Mouse (Mus musculus): ENCODE measurements around the gene Kdm4b. TPM values are rescaled to one million over a fixed set of nuclear protein-coding genes. Genes with fewer than 3 reads are reported as not detected.

Gene Kdm4b
- total RNA-seq, 4 experiments from 2014 or later, result 66.8 to 85.2 (median 76.9) TPM

DNA sequence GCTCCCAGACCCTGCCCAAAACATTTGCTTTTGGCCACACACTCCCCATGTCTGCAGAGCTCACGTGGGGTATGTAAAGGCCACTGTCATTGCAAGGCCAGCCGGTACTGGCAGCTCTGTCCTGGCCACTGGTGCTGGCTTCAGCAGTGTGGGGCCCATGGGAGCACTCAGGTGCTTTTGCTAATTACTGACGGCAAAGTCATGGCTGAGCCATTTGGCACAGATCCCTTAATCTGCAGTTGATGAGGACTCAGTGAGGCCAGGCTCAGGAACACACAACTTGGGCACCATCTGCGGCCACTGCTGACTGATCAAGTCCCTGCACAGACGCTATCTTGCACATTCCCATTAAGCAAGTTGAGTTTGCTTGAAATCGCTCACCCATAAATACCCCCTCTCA, 59.0 kb downstream of the Kdm4b start:
- no peak for DNase-seq (ENCODE audit: low spot score in 2 of 2)

DNA sequence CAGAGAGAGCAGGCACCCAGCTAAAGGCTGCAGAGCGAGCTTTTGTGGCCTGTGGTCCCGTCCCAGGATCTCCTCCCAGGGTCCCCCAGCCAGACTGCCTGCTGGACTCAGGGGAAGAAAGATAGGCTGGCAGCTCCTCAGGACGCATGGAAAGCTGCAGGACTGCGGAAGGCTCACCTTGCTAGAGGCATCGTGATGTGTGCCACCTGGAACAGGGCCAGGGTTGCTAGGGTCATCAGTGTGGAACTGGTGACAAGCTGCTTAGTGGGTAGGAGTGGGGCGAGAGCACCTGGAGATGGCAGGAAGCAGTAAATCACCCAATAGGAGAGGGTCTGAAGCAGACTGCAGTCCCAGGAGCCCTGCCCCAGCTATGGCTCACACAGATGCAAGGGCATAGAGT, 61.8 kb downstream of the Kdm4b start:
- DNase-seq (ENCODE audit: low spot score in 2 of 2), result no peak

- no peak for DNase-seq (ENCODE audit: low spot score in 2 of 2)
These were observed 67.4 kb downstream of the Kdm4b start for GRCm38 (mm10) chr17:56393238-56393637.

GRCm38 (mm10) chr17:56393889-56394288, 68.0 kb downstream of the Kdm4b start:
- DNase-seq (ENCODE audit: low spot score in 2 of 2), result no peak

GRCm38 (mm10) chr17:56396051-56396450, 70.2 kb downstream of the Kdm4b start:
- DNase-seq (ENCODE audit: low spot score in 2 of 2), result no peak

GRCm38 (mm10) chr17:56400221-56400620, 74.4 kb downstream of the Kdm4b start:
- DNase-seq (ENCODE audit: low spot score in 2 of 2), result no peak

- no peak for DNase-seq (ENCODE audit: low spot score in 2 of 2)
These were observed 75.2 kb downstream of the Kdm4b start for GRCm38 (mm10) chr17:56401051-56401521.

GRCm38 (mm10) chr17:56405341-56405740, 79.5 kb downstream of the Kdm4b start:
- DNase-seq (ENCODE audit: low spot score in 2 of 2), result no peak

- DNase-seq (ENCODE audit: low spot score in 2 of 2), result no peak
These were observed 80.3 kb downstream of the Kdm4b start for GRCm38 (mm10) chr17:56405856-56406840.

GRCm38 (mm10) chr17:56406878-56407277, 81.0 kb downstream of the Kdm4b start:
- DNase-seq (ENCODE audit: low spot score in 2 of 2), result no peak

GRCm38 (mm10) chr17:56407379-56407778, 81.5 kb downstream of the Kdm4b start:
- no peak for DNase-seq (ENCODE audit: low spot score in 2 of 2)

- DNase-seq (ENCODE audit: low spot score in 2 of 2), result no peak
These were observed 83.2 kb downstream of the Kdm4b start for GRCm38 (mm10) chr17:56408965-56409625.

GRCm38 (mm10) chr17:56409759-56410158, 83.9 kb downstream of the Kdm4b start:
- DNase-seq (ENCODE audit: low spot score in 2 of 2), result no peak

- DNase-seq (ENCODE audit: low spot score in 2 of 2), result no peak
These were observed 85.6 kb downstream of the Kdm4b start for GRCm38 (mm10) chr17:56411437-56411836.

DNA sequence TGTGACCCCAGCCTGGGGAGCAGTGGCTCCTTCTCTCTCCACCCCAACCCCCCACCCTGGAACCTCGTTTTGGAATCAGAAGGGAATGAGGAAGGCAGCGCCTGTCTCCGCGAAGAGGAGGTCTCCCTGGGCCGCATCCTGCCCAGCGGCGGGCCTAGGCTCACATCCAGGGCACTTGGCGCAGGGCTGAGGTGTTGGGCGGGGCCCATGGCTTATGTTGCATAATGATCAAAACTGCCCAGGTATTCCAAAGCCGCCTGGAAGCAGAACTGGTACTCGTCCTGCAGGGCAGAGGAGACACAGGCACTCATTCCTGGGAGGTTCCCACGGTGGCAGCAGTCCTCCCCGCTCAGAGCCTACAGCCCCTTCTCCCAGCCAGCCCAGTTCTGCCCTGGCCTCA, 87.3 kb downstream of the Kdm4b start:
- no peak for DNase-seq (ENCODE audit: low spot score in 2 of 2)

DNA sequence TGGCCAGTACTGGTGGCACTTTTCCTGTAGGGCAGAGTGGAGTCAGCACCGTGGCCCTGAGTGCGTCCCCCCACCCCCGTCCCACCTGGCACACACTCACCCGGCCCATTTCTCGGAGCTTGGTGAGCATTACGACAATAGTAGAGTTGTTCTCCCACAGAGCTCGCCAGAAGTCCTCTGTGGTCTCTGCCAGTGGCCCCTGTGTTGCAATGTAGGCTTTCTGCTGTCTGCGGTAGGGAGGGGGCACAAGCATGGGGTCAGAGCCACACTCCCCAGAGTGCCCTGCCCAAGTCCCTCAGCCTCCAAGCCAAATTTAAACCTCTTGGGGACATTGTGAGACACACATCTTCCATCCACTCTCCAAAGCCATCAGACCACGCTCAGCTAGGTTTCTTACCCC, 88.9 kb downstream of the Kdm4b start:
- no peak for DNase-seq (ENCODE audit: low spot score in 2 of 2)

- no peak for DNase-seq (ENCODE audit: low spot score in 2 of 2)
These were observed 92.4 kb downstream of the Kdm4b start for GRCm38 (mm10) chr17:56418304-56418703.

DNA sequence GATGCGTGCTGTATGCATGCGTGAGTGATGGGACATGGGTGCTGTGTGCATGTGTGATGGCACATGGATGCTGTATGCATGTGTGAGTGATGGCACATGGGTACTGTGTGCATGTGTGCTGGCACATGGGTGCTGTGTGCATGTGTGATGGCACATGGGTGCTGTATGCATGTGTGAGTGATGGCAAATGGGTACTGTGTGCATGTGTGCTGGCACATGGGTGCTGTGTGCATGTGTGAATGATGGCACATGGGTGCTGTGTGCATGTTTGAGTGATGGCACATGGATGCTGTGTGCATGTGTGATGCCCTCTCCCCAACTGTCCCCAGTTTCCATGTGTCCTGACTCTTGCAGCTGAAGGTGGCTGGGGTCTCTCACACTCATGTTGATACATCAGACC, 94.2 kb downstream of the Kdm4b start:
- no peak for DNase-seq (ENCODE audit: low spot score in 2 of 2)

DNA sequence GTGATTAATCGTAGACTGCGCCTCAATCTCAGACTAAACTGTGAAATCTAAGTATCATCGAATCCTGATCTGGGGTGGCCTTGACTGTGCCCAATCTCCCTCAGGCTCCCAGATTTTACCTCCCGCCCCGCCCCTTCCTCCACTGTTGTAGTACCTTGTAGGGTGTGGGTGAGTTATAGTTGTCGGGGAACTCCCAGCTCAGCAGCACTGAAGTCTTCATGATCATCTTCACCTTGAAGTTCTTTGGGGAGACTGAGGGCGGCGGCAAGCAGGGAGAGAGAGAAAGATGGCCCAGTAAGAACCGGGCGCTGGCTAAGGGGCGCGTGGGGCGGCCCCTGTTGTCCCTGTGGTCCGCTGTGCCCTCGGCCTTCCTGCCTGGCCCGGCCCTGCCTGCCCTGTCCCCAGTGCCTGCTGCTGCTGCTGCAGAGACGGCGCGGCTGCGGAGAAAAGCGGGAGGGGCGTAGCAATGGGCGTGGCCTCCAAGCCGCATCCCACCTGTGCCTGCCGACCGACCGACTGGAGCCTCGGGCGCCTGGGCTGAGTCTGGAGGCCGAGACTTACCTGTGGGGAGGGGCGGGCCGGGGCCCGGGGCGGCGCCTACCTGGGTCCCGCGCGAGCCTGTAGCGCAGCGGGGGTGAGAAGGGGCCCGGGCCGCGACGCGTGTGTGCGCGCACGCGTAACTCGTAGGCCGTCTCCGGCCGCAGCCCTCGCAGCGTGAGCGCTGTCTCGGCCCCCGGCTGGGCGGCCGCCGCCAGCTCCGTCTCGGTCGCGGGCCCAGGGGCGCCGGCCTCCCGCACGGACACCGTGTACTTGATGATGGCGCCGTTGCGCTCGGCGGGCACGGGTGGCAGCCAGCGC, 99.1 kb downstream of the Kdm4b start:
- no peak for DNase-seq (ENCODE audit: low spot score in 2 of 2)

DNA sequence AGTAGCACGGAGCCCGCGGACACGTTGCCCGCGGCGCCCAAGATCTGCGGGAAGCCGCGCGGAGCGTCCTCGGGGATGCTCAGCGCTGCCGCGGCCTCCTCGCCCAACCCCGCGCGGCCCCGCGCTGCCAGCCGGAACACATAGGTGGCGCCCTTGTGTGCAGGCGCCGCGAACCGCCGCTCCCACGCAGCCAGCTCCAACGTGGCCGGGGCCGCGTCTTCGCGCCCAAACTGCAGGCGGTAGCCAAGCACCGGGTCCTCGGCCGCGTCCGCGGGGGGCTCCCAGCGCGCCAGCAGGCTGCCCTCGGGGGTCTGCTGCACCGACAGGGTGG, 99.7 kb downstream of the Kdm4b start:
- peak in 1 of 2 experiments; percentile 60 for DNase-seq (ENCODE audit: low spot score in 2 of 2)

DNA sequence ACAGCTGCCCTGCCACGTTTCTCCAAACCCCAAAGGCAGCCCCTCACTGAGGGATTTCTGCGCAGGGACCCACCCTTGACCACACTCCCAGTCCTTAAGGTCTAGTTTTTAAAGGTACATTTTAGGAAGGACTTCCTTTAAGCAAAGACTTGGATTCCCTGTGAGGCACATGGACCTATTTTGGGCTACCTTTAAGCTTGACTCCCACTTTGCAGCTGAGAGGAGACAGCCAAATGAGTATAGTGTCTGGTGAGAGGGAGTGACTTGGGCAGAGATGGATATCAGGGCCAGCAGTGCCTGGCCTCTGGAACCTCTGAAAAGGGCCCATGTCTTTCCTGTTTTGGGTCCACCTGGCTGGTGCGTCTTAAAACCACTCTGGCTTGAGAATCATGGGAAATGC, 100.1 kb downstream of the Kdm4b start:
- no peak for DNase-seq (ENCODE audit: low spot score in 2 of 2)

DNA sequence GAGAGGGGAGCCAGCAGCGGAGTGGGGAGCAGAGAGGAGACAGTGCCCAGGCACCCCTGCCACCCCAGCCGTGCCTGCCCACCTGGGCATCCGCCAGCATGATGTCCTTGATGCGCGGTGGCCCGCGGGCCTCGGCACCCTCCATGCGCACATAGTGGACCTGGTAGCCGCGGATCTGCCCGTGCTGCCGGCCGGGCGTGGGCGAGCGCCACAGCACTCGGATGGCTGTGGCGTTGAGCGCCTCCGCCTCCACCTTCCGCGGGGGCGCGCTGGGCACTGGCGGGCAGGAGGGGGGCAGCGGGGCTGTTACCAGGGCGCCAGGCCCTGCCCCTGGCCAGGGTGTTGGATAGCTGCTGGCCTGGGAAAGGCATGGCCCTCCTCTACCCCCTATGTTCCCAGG, 102.0 kb downstream of the Kdm4b start:
- DNase-seq (ENCODE audit: low spot score in 2 of 2), result no peak

Measured in layer of hippocampus, adult 8-10 months (tissue).